Mouse (Mus musculus) C2C12 (cell line): ENCODE measurements around the gene Dedd2. TPM values are rescaled to one million over a fixed set of nuclear protein-coding genes. Genes with fewer than 3 reads are reported as not detected.

Experiments
- H3K27me3 ChIP-seq: one replicate; pipeline ENCODE4 v1.6.1; 2011; ENCODE audit not compliant: control insufficient read depth, insufficient read depth, insufficient read length
- H3K36me3 ChIP-seq: one replicate; pipeline ENCODE4 v1.6.1; 2011; ENCODE audit not compliant: control insufficient read depth, insufficient read depth
- H3K4me3 ChIP-seq: one replicate; pipeline ENCODE4 v1.5.1; 2011; ENCODE audit warnings: mild to moderate bottlenecking, control low read depth; ENCODE audit not compliant: poor library complexity, insufficient read depth, severe bottlenecking
- H3K79me2 ChIP-seq: one replicate; pipeline ENCODE4 v1.6.1; 2011; ENCODE audit not compliant: control insufficient read depth, insufficient read depth
- H3K79me3 ChIP-seq: one replicate; pipeline ENCODE4 v1.6.1; 2011; ENCODE audit warnings: low read depth, control low read depth
- H3ac ChIP-seq: one replicate; pipeline ENCODE3; 2011; ENCODE audit warnings: low read depth; ENCODE audit not compliant: control insufficient read depth, insufficient read length
- CEBPB ChIP-seq: IDR thresholded peaks from one replicate; pipeline ENCODE4 v1.6.1; 2011; ENCODE audit warnings: low read depth, mild to moderate bottlenecking, control low read depth, moderate library complexity
- CTCF ChIP-seq: IDR thresholded peaks from one replicate; pipeline ENCODE4 v1.5.1; 2011; ENCODE audit not compliant: control insufficient read depth, insufficient read depth, insufficient read length
- FOSL1 ChIP-seq: IDR thresholded peaks from one replicate; pipeline ENCODE4 v1.8.0; 2011; ENCODE audit warnings: mild to moderate bottlenecking, low read length; ENCODE audit not compliant: poor library complexity, insufficient read depth, severe bottlenecking
- MAX ChIP-seq: IDR thresholded peaks from one replicate; pipeline ENCODE4 v1.6.1; 2011; ENCODE audit warnings: mild to moderate bottlenecking, control low read depth
- MYOD1 ChIP-seq: IDR thresholded peaks from one replicate; pipeline ENCODE4 v1.6.1; 2011; ENCODE audit warnings: low read depth; ENCODE audit not compliant: control insufficient read depth, insufficient read length
- MYOG ChIP-seq: IDR thresholded peaks from one replicate; pipeline ENCODE4 v1.6.1; 2011; ENCODE audit not compliant: control insufficient read depth, insufficient read length; ENCODE audit errors: extremely low read depth
- USF1 ChIP-seq: IDR thresholded peaks from one replicate; pipeline ENCODE4 v1.6.1; 2011; ENCODE audit warnings: low read depth, mild to moderate bottlenecking, control low read depth, moderate library complexity
- polyA plus RNA-seq: library from polyadenylated mRNA; unstranded; fragments of >200 nt; fragmentation: generic; extraction: Trizol; gene quantifications from one replicate; pipeline ENCODE4 v1.2.1, GENCODE M21; 2012; ENCODE audit warnings: missing spikeins

Dedd2 gene
- polyA plus RNA-seq, 1 experiment = 5.3 TPM

DNA sequence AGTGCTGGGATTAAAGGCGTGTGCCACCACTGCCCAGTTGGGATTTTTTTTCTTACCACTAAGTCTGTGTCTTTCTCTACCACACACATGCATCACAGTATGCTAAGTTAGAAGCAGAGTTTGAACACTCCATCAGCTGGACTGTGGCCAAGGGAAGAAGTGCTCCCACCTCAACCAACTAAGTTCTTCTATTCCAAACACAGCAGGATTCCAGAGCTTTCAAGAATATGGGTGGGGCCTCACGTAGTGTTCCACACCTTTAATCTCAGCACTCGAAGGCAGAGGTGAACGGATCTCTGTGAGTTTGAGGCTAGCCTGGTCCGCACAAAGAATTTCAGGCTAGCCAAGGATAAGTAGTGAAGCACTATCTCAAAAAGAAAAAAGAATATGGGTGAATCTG is 54.3 kb downstream of the Dedd2 start:
- Histone ChIP-seq H3K4me3 (no peak overlapping the region), H3K79me2 (no peaks in the 10 kb centered on the region), H3K27me3 (peaks cover 70% of the 10 kb centered on the region), H3K79me3 (no peaks in the 10 kb centered on the region), H3K36me3 (no peaks in the 10 kb centered on the region), H3ac (no peak overlapping the region)
- TF ChIP-seq MYOG (no peak), CEBPB (no peak), CTCF (no peak), USF1 (no peak), FOSL1 (no peak), MAX (no peak), MYOD1 (no peak)

DNA sequence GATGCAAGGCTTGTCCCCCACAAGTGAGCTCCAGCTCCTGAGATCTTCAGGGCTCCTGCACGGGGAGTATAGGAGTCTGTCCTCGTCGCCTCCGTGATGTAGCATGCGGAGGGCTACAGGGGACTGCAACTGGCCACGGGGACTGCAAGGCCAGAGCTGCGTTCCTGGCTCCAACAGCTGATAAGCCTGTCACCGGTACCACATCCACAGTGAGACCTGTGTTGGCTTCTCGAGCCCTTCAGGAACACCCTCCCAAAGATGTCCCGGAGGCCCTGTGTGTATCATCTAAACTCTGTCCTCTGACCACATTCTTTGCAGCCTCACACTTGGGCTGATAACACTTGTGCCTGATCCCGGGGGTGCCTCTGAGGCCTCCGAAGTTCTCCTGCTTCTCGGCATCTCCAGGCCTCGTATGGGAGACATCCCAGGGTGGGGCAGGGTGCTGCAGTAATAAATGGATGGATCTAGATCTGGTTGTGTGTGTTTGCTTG is 64.2 kb downstream of the Dedd2 start:
- Histone ChIP-seq H3K27me3 (peaks cover 18% of the 10 kb centered on the region), H3ac (no peak overlapping the region)
- TF ChIP-seq MYOD1 (no peak), FOSL1 (no peak), CTCF (no peak), CEBPB (no peak), USF1 (no peak), MAX (no peak), MYOG (no peak)

DNA sequence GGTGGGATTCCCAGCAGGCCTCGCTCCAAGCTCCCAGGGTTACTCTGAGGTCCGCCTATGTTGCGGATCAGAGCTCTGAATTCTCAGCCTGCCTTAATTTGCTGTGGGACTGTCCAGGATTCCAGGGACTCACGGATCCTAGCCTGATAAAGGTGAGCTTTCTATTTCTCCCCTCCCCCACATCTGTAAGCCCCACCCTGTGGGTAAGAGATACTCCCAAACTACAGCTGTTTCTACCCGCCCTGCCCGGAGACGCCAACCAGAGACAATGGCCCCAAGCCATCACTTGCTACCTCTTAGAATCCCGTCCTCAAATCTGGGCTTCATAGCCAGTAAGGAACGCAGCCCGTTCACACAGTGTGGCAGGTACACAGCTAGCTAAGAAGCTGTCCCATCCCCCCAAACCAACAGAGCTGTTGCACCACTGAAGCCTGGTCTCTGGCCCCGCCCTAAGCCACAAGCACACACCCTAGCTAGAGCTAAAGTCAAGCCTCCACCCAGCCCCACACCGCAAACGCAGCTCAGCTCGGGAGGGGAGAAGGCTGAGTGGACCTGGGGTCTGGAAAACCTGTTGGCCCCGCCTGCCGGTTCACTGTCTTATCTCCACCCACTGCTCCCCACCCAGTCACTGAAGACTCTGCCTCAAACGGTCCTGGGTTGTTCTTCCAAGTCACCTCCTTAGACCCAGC is 64.8 kb downstream of the Dedd2 start:
- H3K4me3 ChIP-seq = no peak overlapping the region
- H3K27me3 ChIP-seq = peaks cover 20% of the 10 kb centered on the region
- no peak overlapping the region for H3ac ChIP-seq
- H3K36me3 ChIP-seq = no peaks in the 10 kb centered on the region
- H3K79me2 ChIP-seq = no peaks in the 10 kb centered on the region
- TF ChIP-seq CEBPB = no peak
- no peaks in the 10 kb centered on the region for H3K79me3 ChIP-seq

More for the DNA sequence above, 64.2 kb downstream of the Dedd2 start:
- Histone ChIP-seq H3K79me3 (no peaks in the 10 kb centered on the region), H3K36me3 (no peaks in the 10 kb centered on the region), H3K4me3 (no peak overlapping the region), H3K79me2 (no peaks in the 10 kb centered on the region)

DNA sequence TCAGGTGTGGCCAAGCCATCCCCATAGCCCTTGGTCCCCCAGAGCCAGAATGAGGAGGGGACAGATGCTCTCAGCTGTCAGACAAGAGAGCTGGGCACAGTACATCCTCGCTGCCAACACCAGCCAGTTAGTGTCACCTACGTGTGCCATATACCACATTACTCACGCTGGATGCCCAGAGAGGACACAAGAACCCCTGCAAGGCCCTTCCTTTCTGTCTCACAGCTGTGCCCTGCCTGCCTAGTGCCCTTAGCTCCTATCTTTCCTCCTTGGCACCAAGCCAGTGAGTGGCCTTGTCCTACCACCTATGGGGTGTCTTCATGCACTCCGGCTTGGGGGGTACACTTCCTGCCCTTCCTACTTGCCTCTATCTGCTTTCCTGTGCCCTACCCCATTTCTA is 65.8 kb downstream of the Dedd2 start:
- TF ChIP-seq MAX = no peak
- TF ChIP-seq USF1 = no peak
- TF ChIP-seq CEBPB = no peak
- TF ChIP-seq MYOD1 = no peak
- TF ChIP-seq MYOG = no peak
- no peak for TF ChIP-seq FOSL1
- no peak for TF ChIP-seq CTCF
- no peak overlapping the region for H3K4me3 ChIP-seq
- H3K79me2 ChIP-seq = no peaks in the 10 kb centered on the region
- H3ac ChIP-seq = no peak overlapping the region
- H3K36me3 ChIP-seq = no peaks in the 10 kb centered on the region
- no peaks in the 10 kb centered on the region for H3K79me3 ChIP-seq
- peaks cover 22% of the 10 kb centered on the region for H3K27me3 ChIP-seq

DNA sequence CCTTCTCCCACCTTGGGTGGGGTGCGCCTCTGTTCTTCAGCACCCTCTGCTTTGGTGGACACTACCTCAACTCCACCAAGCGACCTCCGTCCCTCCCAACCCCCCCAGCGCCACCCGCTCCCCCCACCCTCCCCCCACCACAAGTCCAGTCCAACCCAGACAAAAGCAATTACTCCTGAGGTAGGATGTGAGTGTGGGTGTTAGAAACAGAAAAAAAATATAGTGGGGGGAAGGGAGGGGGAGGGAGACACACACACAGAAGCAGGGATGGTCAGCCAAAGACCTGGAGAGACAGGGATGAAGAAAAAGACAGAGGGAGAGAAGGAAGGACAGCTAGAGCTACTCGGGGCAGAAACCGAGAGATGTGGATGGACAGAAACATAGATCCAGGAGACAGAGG is 66.6 kb downstream of the Dedd2 start:
- Histone ChIP-seq H3K27me3 (peaks cover 25% of the 10 kb centered on the region), H3K79me3 (no peaks in the 10 kb centered on the region), H3ac (no peak overlapping the region), H3K79me2 (no peaks in the 10 kb centered on the region), H3K4me3 (no peak overlapping the region), H3K36me3 (no peaks in the 10 kb centered on the region)
- TF ChIP-seq MAX = no peak
- TF ChIP-seq USF1 = no peak
- TF ChIP-seq FOSL1 = no peak
- no peak for TF ChIP-seq CTCF
- TF ChIP-seq MYOG = no peak
- no peak for TF ChIP-seq MYOD1
- no peak for TF ChIP-seq CEBPB

DNA sequence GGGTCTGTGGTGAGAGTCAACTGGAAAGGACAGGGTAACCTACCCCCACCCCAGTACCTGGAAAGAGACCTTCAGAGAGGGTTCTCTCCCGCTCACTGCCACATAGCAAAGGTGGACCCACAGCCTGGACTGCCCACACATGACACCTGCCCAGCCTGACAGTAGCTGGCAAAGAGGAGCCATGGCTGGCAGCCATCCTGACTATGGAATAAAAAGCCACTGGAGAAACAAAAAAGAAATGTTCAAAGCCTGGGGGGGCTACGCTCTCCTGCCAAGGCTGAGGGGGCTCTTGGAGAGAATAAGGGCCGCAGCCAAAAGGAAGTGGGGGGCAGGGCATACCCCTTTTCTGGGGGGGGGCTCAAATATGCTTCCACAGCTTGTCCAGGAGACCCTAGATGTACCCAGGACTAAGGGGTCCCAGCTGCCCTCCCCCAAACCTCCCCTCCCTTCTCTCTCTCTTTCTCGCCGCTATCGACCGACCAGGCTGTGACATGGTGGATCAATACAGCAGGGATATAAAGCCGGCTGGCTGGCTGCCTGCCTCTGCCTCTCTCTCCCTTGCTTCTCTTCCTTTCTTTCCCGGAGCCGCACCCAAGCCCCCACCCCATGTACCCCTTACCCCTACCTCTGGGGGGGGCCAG is 68.4 kb downstream of the Dedd2 start:
- TF ChIP-seq USF1 (no peak), MAX (no peak), FOSL1 (no peak), MYOD1 (no peak), MYOG (no peak), CTCF (no peak), CEBPB (no peak)
- no peak overlapping the region for H3ac ChIP-seq
- no peaks in the 10 kb centered on the region for H3K79me3 ChIP-seq
- no peaks in the 10 kb centered on the region for H3K36me3 ChIP-seq
- peaks cover 38% of the 10 kb centered on the region for H3K27me3 ChIP-seq
- no peaks in the 10 kb centered on the region for H3K79me2 ChIP-seq
- no peak overlapping the region for H3K4me3 ChIP-seq
